Mouse (Mus musculus): ENCODE results near the gene Mcts2. TPM values are rescaled to one million over a fixed set of nuclear protein-coding genes. Genes with fewer than 3 reads are reported as not detected.

The Mcts2 gene
- polyA plus RNA-seq, 1 experiment from 2014 or later: 43.4 TPM

DNA sequence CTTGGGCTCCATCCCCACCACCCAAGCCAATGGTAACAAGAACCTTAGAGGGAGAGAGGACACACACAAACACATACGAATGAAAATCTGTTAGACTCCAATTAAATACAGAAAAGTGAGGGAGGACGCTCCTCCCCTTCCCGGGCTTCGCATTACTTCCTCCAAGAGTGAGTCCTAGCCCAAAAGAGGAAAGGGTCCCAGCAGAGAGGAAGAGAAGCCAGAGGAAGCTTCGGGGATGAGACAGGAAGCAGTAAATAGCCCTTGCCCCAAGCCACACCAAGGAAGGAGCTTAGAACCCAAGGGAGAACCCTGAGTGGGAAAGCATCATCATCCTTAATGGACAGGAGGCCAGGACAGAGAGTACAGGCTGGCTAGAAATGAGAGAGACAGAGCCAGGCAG is 22.2 kb downstream of the Mcts2 start:
- H3K4me1 ChIP-seq (ENCODE audit: control insufficient read depth, insufficient read depth, low read length): peaks cover 12% of the 10 kb centered on the region
- peaks cover 9% of the 10 kb centered on the region for H3K36me3 ChIP-seq (ENCODE audit: control insufficient read depth, insufficient read depth, low read length)
- H3K27me3 ChIP-seq (ENCODE audit: control insufficient read depth, insufficient read depth, low read length): no peaks in the 10 kb centered on the region
- no peak overlapping the region for H3K4me3 ChIP-seq (ENCODE audit: low read depth, low read length)
- ATAC-seq (ENCODE audit: low FRiP score) (no peak), DNase-seq (ENCODE audit: low spot score, missing footprints) (no peak)
- H3K9me3 ChIP-seq (ENCODE audit: control insufficient read depth, low read length): no peaks in the 10 kb centered on the region
- no peak overlapping the region for H3K4me2 ChIP-seq
- WGBS: 89% methylated on average over 5 of the region's 5 CpGs
- no peak overlapping the region for H3K9ac ChIP-seq (ENCODE audit: low read length)
- no peak overlapping the region for H3K27ac ChIP-seq (ENCODE audit: low read depth, low read length)

DNA sequence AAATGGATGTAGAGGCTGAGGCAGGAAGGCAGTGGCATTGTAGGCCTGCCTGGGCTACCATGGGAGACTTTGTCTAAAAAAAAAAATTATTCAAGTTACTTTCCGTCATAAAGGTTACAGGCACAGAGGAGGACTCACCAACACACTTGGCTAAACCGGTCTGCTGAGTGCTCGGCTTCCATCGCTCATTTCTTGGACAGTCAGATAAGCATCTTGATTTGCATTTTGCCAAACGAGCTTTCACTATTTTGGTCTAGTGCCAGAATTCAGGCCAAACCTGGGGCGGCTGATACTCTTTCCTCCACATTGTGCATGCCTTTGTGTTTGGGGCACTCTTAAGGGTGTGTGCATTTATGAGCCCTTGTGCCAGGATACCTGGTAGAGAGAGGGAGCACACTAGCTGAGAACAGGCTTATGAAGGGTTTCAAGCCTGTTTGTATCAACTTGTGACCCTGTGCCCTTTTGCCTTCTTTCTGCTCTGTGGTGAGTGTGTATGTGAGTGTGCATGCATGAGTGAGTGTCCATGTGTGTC is 29.5 kb downstream of the Mcts2 start:
- Histone ChIP-seq H3K9me3 (ENCODE audit: control insufficient read depth, low read length) (no peaks in the 10 kb centered on the region), H3K4me3 (ENCODE audit: low read depth, low read length) (no peak overlapping the region), H3K27me3 (ENCODE audit: control insufficient read depth, insufficient read depth, low read length) (no peaks in the 10 kb centered on the region), H3K9ac (ENCODE audit: low read length) (no peak overlapping the region), H3K4me1 (ENCODE audit: control insufficient read depth, insufficient read depth, low read length) (peaks cover 13% of the 10 kb centered on the region), H3K4me2 (no peak overlapping the region), H3K27ac (ENCODE audit: low read depth, low read length) (no peak overlapping the region), H3K36me3 (ENCODE audit: control insufficient read depth, insufficient read depth, low read length) (no peaks in the 10 kb centered on the region)
- ATAC-seq (ENCODE audit: low FRiP score): no peak
- 89% methylated on average over 6 of the region's 6 CpGs for WGBS
- no peak for DNase-seq (ENCODE audit: low spot score, missing footprints)

DNA sequence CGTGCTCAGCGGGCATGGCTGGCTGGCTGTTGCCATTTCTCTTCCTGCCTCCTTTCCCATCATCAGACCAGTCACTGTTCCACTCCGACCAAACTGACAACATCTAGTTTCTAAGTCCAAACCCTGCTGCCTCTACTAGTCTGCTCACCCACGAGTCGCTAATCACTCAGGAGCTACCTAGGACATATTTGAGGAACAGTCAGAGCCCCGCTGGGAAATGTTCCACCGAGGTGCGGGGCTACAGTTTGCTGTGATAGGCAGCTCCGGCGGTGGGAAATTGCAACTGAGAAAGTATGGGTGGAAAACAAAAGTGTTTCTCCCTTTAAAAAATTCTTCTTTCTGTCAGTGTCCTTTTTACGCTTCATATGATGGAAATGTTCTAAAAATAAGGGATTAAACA is 30.8 kb downstream of the Mcts2 start:
- Histone ChIP-seq H3K4me2 (no peak overlapping the region), H3K9ac (ENCODE audit: low read length) (no peak overlapping the region), H3K9me3 (ENCODE audit: control insufficient read depth, low read length) (no peaks in the 10 kb centered on the region), H3K27ac (ENCODE audit: low read depth, low read length) (peak overlapping the region; percentile 60), H3K4me1 (ENCODE audit: control insufficient read depth, insufficient read depth, low read length) (peaks cover 13% of the 10 kb centered on the region), H3K4me3 (ENCODE audit: low read depth, low read length) (no peak overlapping the region), H3K36me3 (ENCODE audit: control insufficient read depth, insufficient read depth, low read length) (no peaks in the 10 kb centered on the region), H3K27me3 (ENCODE audit: control insufficient read depth, insufficient read depth, low read length) (no peaks in the 10 kb centered on the region)
- ATAC-seq (ENCODE audit: low FRiP score) (peak; percentile 54), DNase-seq (ENCODE audit: low spot score, missing footprints) (peak; percentile 87)
- 53% methylated on average over 11 of the region's 11 CpGs for WGBS

- WGBS: 15% methylated on average over 6 of the region's 6 CpGs
- peaks cover 13% of the 10 kb centered on the region for H3K4me1 ChIP-seq (ENCODE audit: control insufficient read depth, insufficient read depth, low read length)
- DNase-seq (ENCODE audit: low spot score, missing footprints) (peak; percentile 91), ATAC-seq (ENCODE audit: low FRiP score) (peak; percentile 92)
- H3K27me3 ChIP-seq (ENCODE audit: control insufficient read depth, insufficient read depth, low read length): no peaks in the 10 kb centered on the region
- H3K9me3 ChIP-seq (ENCODE audit: control insufficient read depth, low read length): no peaks in the 10 kb centered on the region
- peak overlapping the region; percentile 3; the same call in 1 of the 2 replicates for H3K4me2 ChIP-seq
- H3K4me3 ChIP-seq (ENCODE audit: low read depth, low read length): no peak overlapping the region
- H3K27ac ChIP-seq (ENCODE audit: low read depth, low read length): peak overlapping the region; percentile 60; the same call in 1 of the 2 replicates
- H3K9ac ChIP-seq (ENCODE audit: low read length): peak overlapping the region; percentile 3; the same call in 1 of the 2 replicates
- no peaks in the 10 kb centered on the region for H3K36me3 ChIP-seq (ENCODE audit: control insufficient read depth, insufficient read depth, low read length)
Observed at GRCm38 (mm10) chr2:152718076-152718475, 31.2 kb downstream of the Mcts2 start.

GRCm38 (mm10) chr2:152723651-152724331 is 37.0 kb downstream of the Mcts2 start:
- Histone ChIP-seq H3K36me3 (ENCODE audit: control insufficient read depth, insufficient read depth, low read length) (no peaks in the 10 kb centered on the region), H3K9ac (ENCODE audit: low read length) (peak overlapping the region; percentile 67), H3K27ac (ENCODE audit: low read depth, low read length) (no peak overlapping the region), H3K4me1 (ENCODE audit: control insufficient read depth, insufficient read depth, low read length) (peaks cover 19% of the 10 kb centered on the region), H3K4me2 (peak overlapping the region; percentile 57), H3K9me3 (ENCODE audit: control insufficient read depth, low read length) (no peaks in the 10 kb centered on the region), H3K27me3 (ENCODE audit: control insufficient read depth, insufficient read depth, low read length) (no peaks in the 10 kb centered on the region), H3K4me3 (ENCODE audit: low read depth, low read length) (peak overlapping the region; percentile 29)
- ATAC-seq (ENCODE audit: low FRiP score): peak; percentile 85
- DNase-seq (ENCODE audit: low spot score, missing footprints): peak; percentile 95
- WGBS: 3% methylated on average over 37 of the region's 37 CpGs

- H3K4me3 ChIP-seq (ENCODE audit: low read depth, low read length): peak overlapping the region; percentile 29; the same call in 1 of the 2 replicates
- no peaks in the 10 kb centered on the region for H3K27me3 ChIP-seq (ENCODE audit: control insufficient read depth, insufficient read depth, low read length)
- WGBS: 61% methylated on average over 3 of the region's 3 CpGs
- H3K27ac ChIP-seq (ENCODE audit: low read depth, low read length): no peak overlapping the region
- peaks cover 20% of the 10 kb centered on the region for H3K4me1 ChIP-seq (ENCODE audit: control insufficient read depth, insufficient read depth, low read length)
- no peaks in the 10 kb centered on the region for H3K36me3 ChIP-seq (ENCODE audit: control insufficient read depth, insufficient read depth, low read length)
- peak overlapping the region; percentile 57 for H3K4me2 ChIP-seq
- DNase-seq (ENCODE audit: low spot score, missing footprints): no peak
- peak overlapping the region; percentile 67 for H3K9ac ChIP-seq (ENCODE audit: low read length)
- H3K9me3 ChIP-seq (ENCODE audit: control insufficient read depth, low read length): no peaks in the 10 kb centered on the region
- ATAC-seq (ENCODE audit: low FRiP score): 0 out of 2 replicates have a peak, but pooled peaks have one; percentile 8
Observed at GRCm38 (mm10) chr2:152724332-152724723, 37.5 kb downstream of the Mcts2 start.

- Histone ChIP-seq H3K9ac (ENCODE audit: low read length) (0 out of 2 replicates have a peak overlapping the region, but pooled peaks have one; percentile 4), H3K4me3 (ENCODE audit: low read depth, low read length) (no peak overlapping the region), H3K36me3 (ENCODE audit: control insufficient read depth, insufficient read depth, low read length) (no peaks in the 10 kb centered on the region), H3K4me1 (ENCODE audit: control insufficient read depth, insufficient read depth, low read length) (peaks cover 23% of the 10 kb centered on the region), H3K9me3 (ENCODE audit: control insufficient read depth, low read length) (no peaks in the 10 kb centered on the region), H3K4me2 (no peak overlapping the region), H3K27me3 (ENCODE audit: control insufficient read depth, insufficient read depth, low read length) (no peaks in the 10 kb centered on the region), H3K27ac (ENCODE audit: low read depth, low read length) (no peak overlapping the region)
- DNase-seq (ENCODE audit: low spot score, missing footprints): no peak
- ATAC-seq (ENCODE audit: low FRiP score): no peak
- WGBS: 70% methylated on average over 15 of the region's 15 CpGs
Observed at GRCm38 (mm10) chr2:152725178-152725750, 38.4 kb downstream of the Mcts2 start.

DNA sequence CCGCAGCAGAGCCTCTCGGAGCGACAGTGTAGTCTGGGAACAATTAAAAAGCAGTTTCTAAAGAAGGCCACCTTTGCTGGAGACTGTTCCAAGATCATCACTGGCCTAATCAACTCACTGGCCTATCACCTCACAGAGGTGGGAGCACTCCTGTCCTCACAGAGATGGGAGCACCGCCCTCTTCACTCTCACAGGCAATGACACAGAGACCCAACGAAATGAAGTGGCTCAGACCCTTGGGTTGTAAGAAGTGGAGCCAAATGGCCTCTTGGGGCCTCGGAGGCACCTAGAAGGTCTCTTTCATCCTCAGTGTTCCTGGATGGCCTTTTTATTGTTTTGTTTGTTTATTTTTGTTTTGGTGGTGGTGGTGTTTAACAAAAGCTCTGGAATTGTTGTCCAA is 39.4 kb downstream of the Mcts2 start:
- 90% methylated on average over 6 of the region's 6 CpGs for WGBS
- no peak overlapping the region for H3K4me2 ChIP-seq
- H3K4me1 ChIP-seq (ENCODE audit: control insufficient read depth, insufficient read depth, low read length): peaks cover 23% of the 10 kb centered on the region
- no peak overlapping the region for H3K27ac ChIP-seq (ENCODE audit: low read depth, low read length)
- no peak overlapping the region for H3K9ac ChIP-seq (ENCODE audit: low read length)
- H3K27me3 ChIP-seq (ENCODE audit: control insufficient read depth, insufficient read depth, low read length): no peaks in the 10 kb centered on the region
- no peak overlapping the region for H3K4me3 ChIP-seq (ENCODE audit: low read depth, low read length)
- ATAC-seq (ENCODE audit: low FRiP score) (no peak), DNase-seq (ENCODE audit: low spot score, missing footprints) (no peak)
- H3K9me3 ChIP-seq (ENCODE audit: control insufficient read depth, low read length): no peaks in the 10 kb centered on the region
- H3K36me3 ChIP-seq (ENCODE audit: control insufficient read depth, insufficient read depth, low read length): no peaks in the 10 kb centered on the region

- ATAC-seq (ENCODE audit: low FRiP score): no peak
- Histone ChIP-seq H3K36me3 (ENCODE audit: control insufficient read depth, insufficient read depth, low read length) (no peaks in the 10 kb centered on the region), H3K27me3 (ENCODE audit: control insufficient read depth, insufficient read depth, low read length) (no peaks in the 10 kb centered on the region), H3K4me1 (ENCODE audit: control insufficient read depth, insufficient read depth, low read length) (peaks cover 23% of the 10 kb centered on the region), H3K9me3 (ENCODE audit: control insufficient read depth, low read length) (no peaks in the 10 kb centered on the region), H3K4me3 (ENCODE audit: low read depth, low read length) (no peak overlapping the region), H3K27ac (ENCODE audit: low read depth, low read length) (no peak overlapping the region), H3K9ac (ENCODE audit: low read length) (no peak overlapping the region), H3K4me2 (no peak overlapping the region)
- no peak for DNase-seq (ENCODE audit: low spot score, missing footprints)
- WGBS: 80% methylated on average over 5 of the region's 6 CpGs
Observed at GRCm38 (mm10) chr2:152726751-152727335, 40.0 kb downstream of the Mcts2 start.
